Comparison of ENCODE assay signal across 12 mouse cellular contexts in the genomic region with DNA sequence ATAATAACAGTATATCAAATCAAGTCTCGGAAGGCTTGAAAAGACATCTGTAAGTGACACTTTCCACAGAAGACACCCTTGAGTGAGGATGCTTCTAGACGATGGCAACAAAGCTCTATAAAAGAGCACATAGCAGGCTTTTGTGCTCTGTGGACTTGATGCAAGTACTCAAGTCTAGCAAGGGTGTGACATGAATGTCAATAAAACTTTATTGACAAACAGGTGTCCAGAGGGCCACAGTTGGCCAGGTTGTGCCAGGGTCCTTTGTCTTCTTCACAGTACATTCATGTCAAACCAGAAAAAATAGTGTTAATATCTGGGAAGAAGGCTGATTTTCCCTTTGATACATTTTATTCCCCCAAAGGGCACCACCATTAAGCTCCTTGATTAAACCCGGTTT.
DNase-seq lines count a peak whose midpoint lies in the region; ATAC-seq and TF ChIP-seq lines count a peak whose summit lies in the region.
"Had no signal": no experiment of that assay in that cellular context is flagged by ENCODE, and none has a peak within 500 bp of the region (broad histone marks: within the 10 kb centered on the region; RNA-seq: fewer than 3 reads in every experiment).

No protein-coding gene starts in this region.

- H3K27ac ChIP-seq in heart, embryonic 11.5 days (ENCODE audit: low read depth, low read length), result peak overlapping the region; percentile 11
- peak overlapping the region; percentile 66 for H3K27ac ChIP-seq in kidney, embryonic 15.5 days
- H3K27ac ChIP-seq in lung, postnatal 0 days (ENCODE audit: low read length), result peak overlapping the region; percentile 60
- 0 out of 2 replicates have a peak overlapping the region, but pooled peaks have one; percentile 23 for H3K27ac ChIP-seq in small intestine, adult 2 months (ENCODE audit: insufficient read depth, low read depth, low read length)
- H3K27ac ChIP-seq: limb, embryonic 12.5 days; midbrain, embryonic 12.5 days had no signal

- H3K27me3 ChIP-seq in heart, embryonic 11.5 days (ENCODE audit: control insufficient read depth, insufficient read depth, low read length), result no peaks in the 10 kb centered on the region
- no peaks in the 10 kb centered on the region for H3K27me3 ChIP-seq in kidney, embryonic 15.5 days
- no peaks in the 10 kb centered on the region for H3K27me3 ChIP-seq in lung, postnatal 0 days (replicated peaks; ENCODE audit: insufficient read depth, low read length)
- no peaks in the 10 kb centered on the region for H3K27me3 ChIP-seq in small intestine, adult 2 months (ENCODE audit: control insufficient read depth, insufficient read depth, low read length)
- H3K27me3 ChIP-seq: limb, embryonic 12.5 days; midbrain, embryonic 12.5 days had no signal

- H3K36me3 ChIP-seq in heart, embryonic 11.5 days (ENCODE audit: control insufficient read depth, insufficient read depth, low read length), result peaks cover 7% of the 10 kb centered on the region; the same call in 1 of the 2 replicates
- H3K36me3 ChIP-seq in kidney, embryonic 15.5 days, result peaks cover 61% of the 10 kb centered on the region
- peaks cover 29% of the 10 kb centered on the region for H3K36me3 ChIP-seq in lung, postnatal 0 days (ENCODE audit: insufficient read depth, low read length)
- H3K36me3 ChIP-seq in small intestine, adult 2 months (ENCODE audit: control insufficient read depth, insufficient read depth, low read length), result peaks cover 27% of the 10 kb centered on the region

- no peak for TF ChIP-seq CTCF in lung, postnatal 0 days (IDR thresholded peaks at IDR 0.05)
- no peak for TF ChIP-seq CTCF in small intestine, adult 2 months (IDR thresholded peaks at IDR 0.05; ENCODE audit: extremely low read depth, insufficient read length, insufficient replicate concordance, low read depth, low read length)

- ATAC-seq in heart, embryonic 11.5 days (replicated peaks; ENCODE audit: insufficient number of reproducible peaks, low FRiP score, low TSS enrichment), result no peak
- no peak for ATAC-seq in kidney, embryonic 15.5 days (replicated peaks; ENCODE audit: low FRiP score)
- no peak for ATAC-seq in lung, postnatal 0 days
- ATAC-seq: forebrain, embryonic 14.5 days had no signal

- H3K4me3 ChIP-seq in heart, embryonic 11.5 days (ENCODE audit: low read depth, low read length), result no peak overlapping the region
- no peak overlapping the region for H3K4me3 ChIP-seq in kidney, embryonic 15.5 days (replicated peaks)
- H3K4me3 ChIP-seq in lung, postnatal 0 days (ENCODE audit: low read depth, low read length), result no peak overlapping the region
- H3K4me3 ChIP-seq in small intestine, adult 2 months (ENCODE audit: low read depth, low read length), result no peak overlapping the region
- H3K4me3 ChIP-seq: limb, embryonic 12.5 days; midbrain, embryonic 12.5 days had no signal

- no peak overlapping the region for H3K9ac ChIP-seq in heart, embryonic 11.5 days (ENCODE audit: low read depth, low read length)
- no peak overlapping the region for H3K9ac ChIP-seq in kidney, embryonic 15.5 days
- no peak overlapping the region for H3K9ac ChIP-seq in lung, postnatal 0 days (replicated peaks; ENCODE audit: low read depth)
- H3K9ac ChIP-seq: limb, embryonic 12.5 days; midbrain, embryonic 12.5 days had no signal

- DNase-seq in heart, adult 8-10 months (ENCODE audit: low spot score), result no peak
- DNase-seq in kidney, adult 11 months, result no peak
- DNase-seq in lung, postnatal 0 days (ENCODE audit: low spot score), result no peak
- no peak for DNase-seq in lung, postnatal 4 days
- DNase-seq: cerebellum, adult 9-11 months; layer of hippocampus, postnatal 36 days had no signal

- WGBS in heart, embryonic 11.5 days (ENCODE audit: insufficient replicate concordance), result 76% methylated on average over 3 of the region's 3 CpGs
- WGBS in kidney, embryonic 15.5 days, result 73% methylated on average over 3 of the region's 3 CpGs
- 75% methylated on average over 3 of the region's 3 CpGs for WGBS in lung, postnatal 0 days
- WGBS in small intestine, adult 2 months, result 80% methylated on average over 3 of the region's 3 CpGs

- no peaks in the 10 kb centered on the region for H3K9me3 ChIP-seq in heart, embryonic 11.5 days (replicated peaks; ENCODE audit: control insufficient read depth, low read length)
- no peaks in the 10 kb centered on the region for H3K9me3 ChIP-seq in kidney, embryonic 15.5 days (replicated peaks)
- no peaks in the 10 kb centered on the region for H3K9me3 ChIP-seq in lung, postnatal 0 days (ENCODE audit: low read length)
- H3K9me3 ChIP-seq: limb, embryonic 12.5 days; midbrain, embryonic 12.5 days had no signal

- peaks cover 35% of the 10 kb centered on the region for H3K4me1 ChIP-seq in heart, embryonic 11.5 days (ENCODE audit: control insufficient read depth, insufficient read depth, low read length)
- H3K4me1 ChIP-seq in kidney, embryonic 15.5 days, result peaks cover 36% of the 10 kb centered on the region
- peaks cover 48% of the 10 kb centered on the region for H3K4me1 ChIP-seq in lung, postnatal 0 days (ENCODE audit: insufficient read depth, low read depth, low read length)
- H3K4me1 ChIP-seq in small intestine, adult 2 months (ENCODE audit: control insufficient read depth, insufficient read depth, insufficient read length, low read length), result peaks cover 4% of the 10 kb centered on the region; the same call in 1 of the 2 replicates

- 0 out of 2 replicates have a peak overlapping the region, but pooled peaks have one; percentile 32 for H3K4me2 ChIP-seq in heart, embryonic 11.5 days
- no peak overlapping the region for H3K4me2 ChIP-seq in kidney, embryonic 15.5 days
- H3K4me2 ChIP-seq in lung, postnatal 0 days (replicated peaks; ENCODE audit: low read depth, low read length), result peak overlapping the region; percentile 17; the same call in 1 of the 2 replicates
- H3K4me2 ChIP-seq: limb, embryonic 12.5 days; midbrain, embryonic 12.5 days had no signal

- no peak for TF ChIP-seq POLR2A in small intestine, adult 2 months (IDR thresholded peaks at IDR 0.05; ENCODE audit: low read depth, low read length)

- no peak for TF ChIP-seq EP300 in lung, postnatal 0 days (IDR thresholded peaks at IDR 0.05)

Comparison
In these comparisons a context has a peak if more than half of its experiments do, and no peak if none do; other contexts are left out.
1. H3K27ac ChIP-seq: peak in every context shown above with its lines; median percentile 66 in kidney, embryonic 15.5 days; 60 in lung, postnatal 0 days; 23 in small intestine, adult 2 months; 11 in heart, embryonic 11.5 days.